Mouse (Mus musculus): ENCODE measurements around the gene Adgre1. TPM values are rescaled to one million over a fixed set of nuclear protein-coding genes. Genes with fewer than 3 reads are reported as not detected.
"Not testable (repeated sequence)": the region's sequence is repeated elsewhere in the genome, so short reads cannot be mapped to it uniquely, and the experiment has no call there.

Adgre1 gene
- 1 to 10 TPM; 3.9 to 4.0 TPM for total RNA-seq (2021)

DNA sequence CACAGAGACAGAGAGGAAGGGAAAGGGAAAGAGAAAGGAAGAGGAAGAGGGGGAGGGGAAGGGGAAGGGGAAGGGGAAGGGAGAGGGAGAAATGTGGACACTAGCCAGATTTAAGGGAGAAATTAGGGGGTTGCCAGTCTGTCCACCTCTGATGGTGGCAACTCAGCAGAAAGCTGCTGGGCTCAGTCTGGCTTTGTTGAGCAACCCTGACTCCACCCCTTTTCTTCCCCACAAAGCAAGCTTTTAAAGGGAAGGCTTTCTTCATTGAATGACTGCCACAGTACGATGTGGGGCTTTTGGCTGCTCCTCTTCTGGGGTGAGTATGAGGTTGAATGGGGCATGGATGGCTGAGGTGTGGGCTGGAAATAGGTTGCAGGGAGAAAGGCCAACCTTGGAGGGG, at the start of gene Adgre1:
Gene Adgre1, plus strand, starts transcription at position 251 of the 400 bp plus-strand sequence.
- no peak for DNase-seq

GRCm38 (mm10) chr17:57311801-57312200, 46.7 kb upstream of the Adgre1 start:
- DNase-seq, result no peak

- peak; percentile 25 for DNase-seq
Measured at GRCm38 (mm10) chr17:57327615-57328014, 30.9 kb upstream of the Adgre1 start.

DNA sequence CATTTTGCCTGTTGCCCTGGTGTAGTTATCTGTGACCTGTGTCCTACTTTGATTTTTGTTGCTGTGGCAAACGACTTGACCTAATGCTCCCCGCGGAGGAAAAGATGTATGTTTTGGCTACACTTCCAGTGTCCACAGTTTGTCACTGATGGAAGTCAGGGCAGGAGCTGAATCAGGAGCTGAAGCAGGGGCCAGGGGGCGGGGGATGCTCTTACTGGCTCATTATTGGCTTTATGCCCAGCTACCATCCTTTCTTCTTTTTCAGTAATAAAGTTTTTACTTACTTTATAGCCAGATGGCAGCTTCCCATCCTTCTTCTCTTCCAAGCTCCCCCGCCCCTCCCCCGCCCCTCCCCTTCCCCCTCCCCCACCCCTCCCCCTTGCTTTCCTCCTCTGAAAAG, 29.5 kb upstream of the Adgre1 start:
- no peak for DNase-seq

- no peak for DNase-seq
Measured at GRCm38 (mm10) chr17:57330993-57331392, 27.5 kb upstream of the Adgre1 start.

GRCm38 (mm10) chr17:57332241-57332640, 26.2 kb upstream of the Adgre1 start:
- no peak for DNase-seq

DNA sequence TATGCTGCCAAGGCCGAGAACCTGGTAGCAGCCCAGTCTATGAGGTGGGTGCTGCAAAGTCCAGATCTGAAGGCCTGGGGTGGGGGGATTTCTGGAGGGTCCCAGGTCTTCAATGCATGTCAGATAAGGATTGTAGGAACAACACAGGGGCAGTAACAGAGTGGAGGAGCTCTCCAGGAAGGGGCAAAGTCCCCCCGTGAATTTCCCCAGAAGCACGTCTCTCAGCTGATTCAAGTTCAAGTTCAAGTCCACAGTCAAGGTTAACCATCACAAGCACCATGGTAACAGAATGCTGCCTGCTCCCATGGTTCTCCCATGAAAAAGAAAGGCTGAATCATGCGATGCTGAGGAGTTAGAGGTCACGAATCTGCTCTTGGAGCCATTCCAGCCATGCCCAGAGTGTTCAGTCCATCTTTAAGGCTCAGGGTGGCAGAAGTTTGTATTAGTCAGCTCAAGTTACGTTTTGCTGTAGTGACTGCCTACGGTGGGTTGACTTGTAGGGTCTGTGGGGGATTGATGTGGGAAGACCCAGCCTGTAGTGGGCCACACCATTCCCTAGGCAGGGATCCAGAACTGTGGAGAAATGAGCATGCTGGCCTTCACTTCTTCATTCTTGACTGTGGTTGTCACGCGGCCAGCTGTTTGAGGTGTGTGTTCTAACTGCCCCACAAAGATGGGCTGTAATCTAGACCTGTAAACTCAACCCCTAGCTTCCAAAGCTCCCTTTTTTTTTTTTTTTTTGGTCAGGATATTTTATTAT, 24.3 kb upstream of the Adgre1 start:
- DNase-seq, result no peak

- peak; percentile 93 for DNase-seq
Measured at GRCm38 (mm10) chr17:57334761-57335150, 23.7 kb upstream of the Adgre1 start.

GRCm38 (mm10) chr17:57335194-57335593, 23.3 kb upstream of the Adgre1 start:
- not testable (repeated sequence) for DNase-seq

DNA sequence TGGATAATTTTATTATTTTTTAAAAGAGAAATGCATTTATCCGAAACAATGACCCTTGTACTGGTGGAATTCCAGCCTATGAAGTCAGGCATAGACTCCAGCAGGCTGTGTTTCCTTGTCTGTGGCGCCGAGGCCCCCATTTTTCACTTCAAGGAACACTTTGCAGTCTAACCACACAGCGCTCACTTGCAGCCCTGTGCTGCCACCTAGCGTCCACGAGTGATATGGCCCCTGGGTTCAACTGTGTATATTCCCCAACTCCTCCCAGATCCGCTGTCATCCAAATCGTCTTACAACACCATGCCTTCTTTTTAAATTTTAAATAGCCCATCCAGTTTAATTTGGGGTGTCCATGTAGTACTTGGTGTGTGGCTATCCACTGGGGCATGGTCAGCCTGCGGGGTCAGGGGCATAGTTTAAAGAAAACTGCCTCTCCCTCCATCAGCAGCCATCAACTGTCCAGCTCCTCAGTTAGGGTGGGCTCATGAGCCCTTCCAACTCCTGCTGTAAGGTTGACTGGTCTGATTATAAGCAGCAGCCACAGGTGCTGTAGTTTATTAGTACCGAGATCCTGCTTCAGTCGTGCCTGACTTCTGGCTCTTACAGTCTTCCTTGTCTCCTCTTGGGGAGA, 22.7 kb upstream of the Adgre1 start:
- DNase-seq, result peak; percentile 91

DNA sequence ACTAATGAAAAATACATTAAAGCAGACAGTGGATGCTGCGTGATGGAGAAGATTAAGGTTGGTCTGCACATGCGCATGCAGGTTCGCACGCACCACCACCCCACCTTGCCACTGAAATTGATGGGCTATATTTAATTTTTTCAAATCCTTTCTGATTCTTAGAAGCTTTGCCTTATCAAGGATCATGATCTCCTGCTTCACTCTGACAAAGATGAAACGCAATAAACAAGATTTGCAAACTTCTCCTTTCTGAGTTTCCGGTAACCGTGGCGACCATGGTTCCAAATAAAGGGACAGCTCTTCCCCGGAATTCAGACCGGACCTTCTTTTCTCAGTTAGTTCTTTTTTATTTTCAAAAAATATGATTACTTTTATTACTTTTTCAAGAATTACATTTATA, 20.5 kb upstream of the Adgre1 start:
- DNase-seq, result no peak

- no peak for DNase-seq
Measured at GRCm38 (mm10) chr17:57339298-57339697, 19.2 kb upstream of the Adgre1 start.

- DNase-seq, result no peak
Measured at GRCm38 (mm10) chr17:57341568-57341967, 16.9 kb upstream of the Adgre1 start.

DNA sequence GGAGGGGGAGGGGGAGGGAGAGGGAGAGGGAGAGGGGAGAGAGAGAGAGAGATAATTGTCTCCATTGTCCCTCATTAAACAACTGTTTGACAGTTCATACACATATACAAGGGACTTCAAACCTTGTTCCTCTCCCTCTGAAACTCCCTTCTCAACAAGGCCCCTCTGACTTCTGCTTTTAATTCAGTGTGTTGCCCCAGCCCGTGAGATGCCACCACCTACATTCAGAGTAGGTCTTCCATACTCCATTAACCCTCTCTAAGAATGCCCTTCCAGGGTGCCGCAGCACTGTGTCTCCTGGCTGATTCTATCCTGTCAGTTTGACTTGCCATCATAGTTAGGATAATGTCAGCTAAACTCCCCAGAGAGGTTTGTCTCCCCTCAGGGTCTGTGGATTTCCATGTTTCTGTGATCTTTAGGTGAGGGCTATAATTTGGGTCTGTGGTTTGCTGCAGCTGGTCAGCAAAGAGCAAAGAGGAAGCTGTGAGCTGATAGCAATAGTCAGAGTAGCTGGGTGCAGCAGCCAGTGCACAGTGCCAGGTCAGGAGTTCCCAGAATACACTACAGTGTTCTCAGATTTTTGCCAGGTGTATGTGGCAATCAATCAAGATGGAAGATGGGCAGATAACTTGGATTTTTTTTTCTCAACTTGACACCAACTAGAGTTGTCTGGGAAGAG, 14.3 kb upstream of the Adgre1 start:
- no peak for DNase-seq

- DNase-seq, result no peak
Measured at GRCm38 (mm10) chr17:57347017-57347416, 11.5 kb upstream of the Adgre1 start.

DNA sequence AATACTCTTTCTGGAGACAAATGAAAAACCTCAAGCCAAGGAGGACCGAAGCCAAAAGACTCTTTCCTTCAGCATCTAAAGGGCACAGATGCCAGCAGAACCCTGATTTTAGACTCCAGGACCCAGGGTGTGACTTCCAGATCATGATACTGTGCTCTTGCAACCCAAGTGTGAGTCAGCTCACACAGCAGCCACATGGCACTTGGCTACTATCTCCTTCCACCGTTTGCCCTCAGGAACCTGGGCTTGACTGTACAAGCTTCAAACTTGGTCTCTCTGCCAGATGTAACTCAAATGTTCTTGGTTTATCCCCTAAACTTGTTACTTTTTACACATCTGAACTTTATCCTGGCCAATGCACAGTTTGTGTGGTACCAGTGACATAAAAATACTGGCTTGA, 10.7 kb upstream of the Adgre1 start:
- DNase-seq, result no peak

DNA sequence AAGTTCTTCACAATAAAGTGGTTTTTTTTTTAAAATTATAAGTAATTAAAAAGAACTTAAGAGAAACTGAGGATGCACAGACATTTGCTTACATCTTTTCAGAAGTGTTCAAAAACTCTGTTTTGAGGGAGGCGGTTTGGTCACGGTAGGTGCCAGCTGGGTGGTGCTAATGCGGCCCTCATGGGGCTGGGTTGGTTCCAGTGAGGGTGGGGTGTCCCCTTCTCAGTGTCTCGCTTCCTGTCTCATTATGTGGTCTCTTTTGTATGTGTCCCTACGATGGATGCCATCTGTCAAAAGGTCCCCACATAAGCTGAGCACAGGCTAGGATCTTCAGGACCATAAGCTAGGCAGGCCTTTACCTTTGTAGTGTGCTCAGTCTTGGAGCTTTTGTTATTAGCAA, 9.4 kb upstream of the Adgre1 start:
- no peak for DNase-seq

GRCm38 (mm10) chr17:57350212-57350611, 8.3 kb upstream of the Adgre1 start:
- DNase-seq, result no peak

DNA sequence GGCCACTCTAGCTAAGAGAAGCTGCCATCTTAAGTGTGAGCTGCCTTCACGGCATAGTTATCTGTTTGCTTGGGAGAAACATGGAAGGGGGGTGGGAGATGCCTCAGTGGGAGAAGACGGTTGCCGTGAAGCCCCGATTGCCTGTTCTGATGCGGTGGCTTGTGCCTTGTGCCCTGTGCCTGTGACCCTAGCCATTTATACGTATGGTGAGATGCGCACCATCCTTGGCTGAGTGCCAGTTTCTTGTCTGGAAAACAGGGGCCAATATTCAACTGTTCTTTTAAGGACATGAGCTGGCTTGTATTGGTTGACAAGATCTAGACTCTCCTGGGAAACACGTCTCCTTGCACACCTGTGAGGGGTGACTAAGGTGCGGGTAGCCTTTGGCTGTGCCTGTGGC, 7.4 kb upstream of the Adgre1 start:
- no peak for DNase-seq

DNA sequence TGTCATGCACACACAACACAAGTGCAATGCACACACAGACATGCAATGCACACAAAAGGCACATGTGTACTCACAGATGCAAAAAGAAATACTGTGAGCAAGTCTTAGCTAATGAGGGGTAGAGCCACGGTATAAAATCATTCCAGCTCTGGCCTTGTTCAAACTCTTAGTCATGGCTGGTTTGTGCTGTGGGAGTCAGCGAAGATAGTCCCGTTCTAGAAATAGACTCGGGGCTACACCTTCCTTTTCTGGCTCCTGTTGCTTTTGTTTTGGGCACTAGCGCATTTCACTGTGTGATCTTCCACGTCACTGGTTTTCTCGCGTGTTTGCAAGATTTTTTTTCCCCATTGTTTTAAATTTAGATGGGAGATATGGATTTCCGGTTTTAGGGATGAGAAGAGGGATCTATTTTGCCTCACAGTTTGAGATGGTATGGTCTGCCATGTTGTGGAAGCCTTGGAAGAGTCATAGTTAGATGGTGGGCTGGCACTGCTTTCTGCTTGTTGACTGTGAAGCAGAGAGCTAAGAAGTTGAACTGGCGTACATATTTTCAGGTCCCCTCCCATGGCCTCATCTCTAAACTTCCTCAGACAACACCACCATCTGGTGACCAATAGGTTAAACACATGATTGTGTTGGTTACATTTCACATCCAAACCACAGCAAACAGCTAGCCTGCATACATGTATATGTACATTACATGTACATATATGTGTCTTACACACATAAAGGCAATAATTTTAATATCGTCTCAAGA, 1.2 kb downstream of the Adgre1 start:
- no peak for DNase-seq
